Mouse (Mus musculus) lung, postnatal 0 days (tissue): ENCODE measurements at regions not wholly inside any gene's neighbourhood (a gene's known extent, or its start where the extent isn't known, plus 50 kb on each side); places are given as distances from the start of the nearest gene placed in this dataset.

ENCODE experiments used
- ATAC-seq: fragments of 200-750 bp; cut with Nextera tagmentation; 2 replicates; pipeline ENCODE4 v1.8.0; 2017; ENCODE audit warnings: moderate library complexity
- DNase-seq: peaks from one replicate; pipeline ENCODE4 v3.0.0-alpha.2; 2016; ENCODE audit warnings: low spot score
- H3K27ac ChIP-seq: fragments of 300-500 bp; sonication (generic); 2 replicates; pipeline ENCODE4 v1.5.1; 2014; ENCODE audit warnings: antibody characterized with exemption, mild to moderate bottlenecking, low read length, mixed read lengths
- H3K27me3 ChIP-seq: fragments of 300-500 bp; sonication (generic); replicated peaks from 2 replicates; pipeline ENCODE4 v1.6.1; 2014; ENCODE audit warnings: low read length, mixed read lengths; ENCODE audit not compliant: insufficient read depth
- H3K36me3 ChIP-seq: fragments of 300-500 bp; sonication (generic); 2 replicates; pipeline ENCODE4 v1.6.1; 2014; ENCODE audit warnings: low read length, mixed read lengths; ENCODE audit not compliant: insufficient read depth
- H3K4me1 ChIP-seq: fragments of 300-500 bp; sonication (generic); 2 replicates; pipeline ENCODE4 v1.6.1; 2014; ENCODE audit warnings: antibody characterized with exemption, low read depth, low read length, mixed read lengths; ENCODE audit not compliant: insufficient read depth
- H3K4me2 ChIP-seq: fragments of 300-500 bp; sonication (generic); replicated peaks from 2 replicates; pipeline ENCODE4 v1.6.1; 2014; ENCODE audit warnings: low read depth, mild to moderate bottlenecking, low read length, moderate library complexity, mixed read lengths
- H3K4me3 ChIP-seq: fragments of 300-500 bp; sonication (generic); 2 replicates; pipeline ENCODE4 v1.5.1; 2014; ENCODE audit warnings: low read depth, low read length
- H3K9ac ChIP-seq: fragments of 300-500 bp; sonication (generic); replicated peaks from 2 replicates; pipeline ENCODE4 v1.6.1; 2014; ENCODE audit warnings: low read depth, mild to moderate bottlenecking
- H3K9me3 ChIP-seq: fragments of 300-500 bp; sonication (generic); 2 replicates; pipeline ENCODE4 v1.6.1; 2016; ENCODE audit warnings: low read length, mixed read lengths
- CTCF ChIP-seq: IDR thresholded peaks from 2 replicates; pipeline ENCODE4 v1.5.1; 2016; ENCODE audit warnings: antibody characterized with exemption, mild to moderate bottlenecking
- EP300 ChIP-seq: IDR thresholded peaks from 2 replicates; pipeline ENCODE4 v1.6.1; 2016; ENCODE audit warnings: antibody characterized with exemption, mild to moderate bottlenecking, control low read depth
- WGBS: fragments of 180-500 bp; shearing (Covaris S2); extraction: QIAGEN DNeasy Blood & Tissue Kit; methylation state at CpG from one replicate; pipeline ENCODE4 v1.1.7; 2014; 5-methylcytosine and 5-hydroxymethylcytosine counted together

DNA sequence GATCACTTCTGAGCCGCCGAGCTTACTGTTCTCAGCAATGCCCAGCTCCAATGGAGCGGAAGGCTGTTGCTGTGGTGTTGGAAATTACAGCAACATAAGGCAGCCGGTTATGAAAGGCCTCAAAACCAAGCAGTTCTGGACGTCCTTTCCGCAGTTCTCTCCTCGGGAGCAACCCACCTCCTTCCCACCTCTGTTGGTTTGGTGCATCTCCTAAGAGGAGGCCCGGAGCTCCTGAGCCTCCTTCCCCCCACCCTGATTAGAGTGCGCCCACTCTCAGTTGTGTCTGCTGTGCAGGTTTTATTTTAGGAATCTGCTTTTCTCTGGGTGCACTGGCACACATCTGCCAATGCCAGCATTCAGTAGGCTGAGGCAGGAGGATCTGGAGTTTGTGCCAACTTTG lies 144.0 kb downstream of the Mtx3 start:
- no peak for ATAC-seq
- no peaks in the 10 kb centered on the region for H3K4me1 ChIP-seq
- DNase-seq: no peak
- H3K4me2 ChIP-seq: no peak overlapping the region
- no peak overlapping the region for H3K4me3 ChIP-seq
- H3K36me3 ChIP-seq: no peaks in the 10 kb centered on the region
- H3K9me3 ChIP-seq: no peaks in the 10 kb centered on the region
- H3K27me3 ChIP-seq: no peaks in the 10 kb centered on the region
- TF ChIP-seq EP300 (no peak), CTCF (no peak)
- H3K27ac ChIP-seq: no peak overlapping the region
- H3K9ac ChIP-seq: no peak overlapping the region
- 87% methylated on average over 9 of the region's 9 CpGs for WGBS

DNA sequence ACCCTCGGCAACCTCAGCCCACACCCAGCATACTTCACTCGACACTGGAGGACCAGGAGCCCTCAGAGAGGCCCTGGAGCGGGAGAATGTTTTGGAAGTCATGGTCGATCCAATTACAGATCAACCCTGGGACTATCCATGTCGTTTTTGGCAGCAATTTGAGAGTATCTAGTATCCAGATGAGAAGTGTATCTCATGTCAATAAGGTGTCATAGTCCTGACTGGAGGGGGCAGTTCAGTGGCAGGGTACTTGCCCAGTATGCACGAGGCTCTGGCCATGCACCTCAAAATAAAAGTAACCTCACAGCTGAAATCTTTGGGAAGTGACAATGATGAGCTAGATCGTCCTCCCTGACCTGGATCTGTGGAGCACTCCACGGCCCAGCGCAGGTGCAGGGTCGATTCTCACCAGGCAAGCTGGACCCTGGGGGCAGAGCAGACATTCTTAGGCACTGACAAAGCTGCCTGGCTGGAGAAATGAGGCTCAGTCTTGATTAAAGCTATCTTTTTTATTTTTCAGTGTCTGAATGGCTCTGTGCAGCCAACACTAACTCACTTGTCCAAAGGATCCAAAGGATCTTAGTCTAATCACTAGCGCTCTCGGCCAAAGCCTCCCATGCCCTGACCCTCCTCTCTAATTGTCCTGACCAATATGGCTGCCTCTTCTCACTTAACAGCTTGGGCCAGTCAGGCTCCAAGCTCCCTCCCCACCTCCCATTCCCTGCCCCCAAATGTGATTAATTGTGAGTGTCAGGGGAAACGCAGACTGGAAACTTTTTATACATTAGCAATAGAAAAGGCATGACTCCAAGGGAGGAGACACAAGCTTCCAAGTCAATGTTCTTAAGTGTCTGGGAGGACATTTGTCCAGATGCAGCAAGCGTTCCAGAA lies 146.0 kb downstream of the Mtx3 start:
- 65% methylated on average over 14 of the region's 14 CpGs for WGBS
- TF ChIP-seq EP300 (no peak), CTCF (no peak)
- H3K27me3 ChIP-seq: no peaks in the 10 kb centered on the region
- H3K4me1 ChIP-seq: no peaks in the 10 kb centered on the region
- H3K4me3 ChIP-seq: no peak overlapping the region
- H3K9me3 ChIP-seq: no peaks in the 10 kb centered on the region
- H3K9ac ChIP-seq: no peak overlapping the region
- ATAC-seq: no peak
- H3K4me2 ChIP-seq: no peak overlapping the region
- H3K36me3 ChIP-seq: no peaks in the 10 kb centered on the region
- no peak for DNase-seq
- no peak overlapping the region for H3K27ac ChIP-seq
